Mouse (Mus musculus) heart, postnatal 0 days (tissue): ENCODE data around the gene Slc25a39. TPM values are rescaled to one million over a fixed set of nuclear protein-coding genes. Genes with fewer than 3 reads are reported as not detected.

ENCODE experiments used
- ATAC-seq: fragments of 200-750 bp; cut with Nextera tagmentation; 2 replicates; pipeline ENCODE4 v1.8.0; 2017; ENCODE audit warnings: low read depth, moderate number of reproducible peaks, moderate library complexity; ENCODE audit not compliant: insufficient read depth
- DNase-seq: peaks from one replicate; pipeline ENCODE4 v3.0.0-alpha.2; 2016; ENCODE audit warnings: low spot score
- H3K27ac ChIP-seq: fragments of 300-500 bp; sonication (generic); 2 replicates; pipeline ENCODE4 v1.5.1; 2014; ENCODE audit warnings: low read depth, mild to moderate bottlenecking
- H3K27me3 ChIP-seq: fragments of 300-500 bp; sonication (generic); 2 replicates; pipeline ENCODE4 v1.6.1; 2014; ENCODE audit warnings: low read length, mixed read lengths; ENCODE audit not compliant: control insufficient read depth, insufficient read depth
- H3K36me3 ChIP-seq: fragments of 300-500 bp; sonication (generic); replicated peaks from 2 replicates; pipeline ENCODE4 v1.6.1; 2014; ENCODE audit warnings: low read length, mixed read lengths; ENCODE audit not compliant: control insufficient read depth, insufficient read depth
- H3K4me1 ChIP-seq: fragments of 300-500 bp; sonication (generic); 2 replicates; pipeline ENCODE4 v1.6.1; 2014; ENCODE audit warnings: antibody characterized with exemption; ENCODE audit not compliant: control insufficient read depth, insufficient read depth
- H3K4me2 ChIP-seq: fragments of 300-500 bp; sonication (generic); 2 replicates; pipeline ENCODE4 v1.6.1; 2014; ENCODE audit warnings: low read depth, mild to moderate bottlenecking, low read length, moderate library complexity
- H3K4me3 ChIP-seq: fragments of 300-500 bp; sonication (generic); 2 replicates; pipeline ENCODE4 v1.5.1; 2014; ENCODE audit warnings: low read depth, low read length
- H3K9ac ChIP-seq: fragments of 300-500 bp; sonication (generic); replicated peaks from 2 replicates; pipeline ENCODE4 v1.6.1; 2014; ENCODE audit warnings: low read depth, low read length, mixed read lengths
- H3K9me3 ChIP-seq: fragments of 300-500 bp; sonication (generic); replicated peaks from 2 replicates; pipeline ENCODE4 v1.6.1; 2016; ENCODE audit warnings: low read length; ENCODE audit not compliant: control insufficient read depth
- CTCF ChIP-seq: IDR thresholded peaks from 2 replicates; pipeline ENCODE4 v1.5.1; 2016; ENCODE audit warnings: antibody characterized with exemption, control low read depth, low read depth
- EP300 ChIP-seq: IDR thresholded peaks from 2 replicates; pipeline ENCODE4 v1.6.1; 2016; ENCODE audit warnings: antibody characterized with exemption, low read depth
- WGBS: fragments of 180-500 bp; shearing (Covaris S2); extraction: QIAGEN DNeasy Blood & Tissue Kit; methylation state at CpG from one replicate; pipeline ENCODE4 v1.1.7; 2014; 5-methylcytosine and 5-hydroxymethylcytosine counted together
- polyA plus RNA-seq: library from polyadenylated mRNA; unstranded; fragments of >200 nt; fragmentation: Nextera tagmentation; extraction: Ambion mirVana; gene quantifications from 2 replicates; pipeline ENCODE4 v1.2.1, GENCODE M21; 2015
- total RNA-seq: library from RNA; depleted of rRNA; stranded (reverse); fragments of >200 nt; gene quantifications from 2 replicates; pipeline ENCODE4 v1.2.3, GENCODE M21; 2014; ENCODE audit warnings: low replicate concordance

The Slc25a39 gene
- total and polyA plus RNA-seq, 2 experiments from 2014 or later, result 267 to 281 TPM

- no peak overlapping the region for H3K9ac ChIP-seq
- TF ChIP-seq CTCF (no peak), EP300 (no peak)
- 59% methylated on average over 8 of the region's 8 CpGs for WGBS
- H3K27ac ChIP-seq, result no peak overlapping the region
- H3K4me2 ChIP-seq, result peak overlapping the region; percentile 99; the same call in 1 of the 2 replicates
- DNase-seq (no peak), ATAC-seq (no peak)
- peaks cover 16% of the 10 kb centered on the region; the same call in 1 of the 2 replicates for H3K4me1 ChIP-seq
- H3K9me3 ChIP-seq, result no peaks in the 10 kb centered on the region
- no peak overlapping the region for H3K4me3 ChIP-seq
- no peaks in the 10 kb centered on the region for H3K27me3 ChIP-seq
- no peaks in the 10 kb centered on the region; the same call in 1 of the 2 replicates for H3K36me3 ChIP-seq
Measured at GRCm38 (mm10) chr11:102428981-102429540, 21.3 kb upstream of the Slc25a39 start.

- Histone ChIP-seq H3K4me3 (no peak overlapping the region), H3K4me2 (no peak overlapping the region), H3K4me1 (peaks cover 4% of the 10 kb centered on the region; the same call in 1 of the 2 replicates), H3K36me3 (no peaks in the 10 kb centered on the region), H3K9me3 (no peaks in the 10 kb centered on the region; the same call in 1 of the 2 replicates), H3K27ac (no peak overlapping the region), H3K9ac (no peak overlapping the region), H3K27me3 (no peaks in the 10 kb centered on the region)
- DNase-seq, result no peak
- 67% methylated on average over 8 of the region's 8 CpGs for WGBS
- no peak for ATAC-seq
- TF ChIP-seq CTCF (no peak), EP300 (no peak)
Measured at GRCm38 (mm10) chr11:102425555-102426316, 18.0 kb upstream of the Slc25a39 start.

GRCm38 (mm10) chr11:102424666-102425065 is 16.9 kb upstream of the Slc25a39 start:
- Histone ChIP-seq H3K4me3 (no peak overlapping the region), H3K9ac (no peak overlapping the region), H3K4me1 (peaks cover 2% of the 10 kb centered on the region; the same call in 1 of the 2 replicates), H3K9me3 (peaks cover 2% of the 10 kb centered on the region; the same call in 1 of the 2 replicates), H3K4me2 (no peak overlapping the region), H3K27me3 (no peaks in the 10 kb centered on the region), H3K27ac (no peak overlapping the region), H3K36me3 (no peaks in the 10 kb centered on the region)
- no peak for TF ChIP-seq EP300
- no peak for TF ChIP-seq CTCF
- DNase-seq, result no peak
- 79% methylated on average over 6 of the region's 6 CpGs for WGBS
- no peak for ATAC-seq

- H3K36me3 ChIP-seq, result no peaks in the 10 kb centered on the region
- no peak overlapping the region for H3K4me3 ChIP-seq
- no peak overlapping the region for H3K27ac ChIP-seq
- no peak overlapping the region for H3K4me2 ChIP-seq
- H3K4me1 ChIP-seq, result no peaks in the 10 kb centered on the region
- peaks cover 3% of the 10 kb centered on the region; the same call in 1 of the 2 replicates for H3K9me3 ChIP-seq
- H3K27me3 ChIP-seq, result no peaks in the 10 kb centered on the region
- ATAC-seq (no peak), DNase-seq (no peak)
- no peak overlapping the region for H3K9ac ChIP-seq
- WGBS, result 58% methylated on average over 8 of the region's 8 CpGs
- TF ChIP-seq EP300 (no peak), CTCF (no peak)
Measured at GRCm38 (mm10) chr11:102421559-102421958, 13.8 kb upstream of the Slc25a39 start.

GRCm38 (mm10) chr11:102418887-102419286 is 11.1 kb upstream of the Slc25a39 start:
- no peaks in the 10 kb centered on the region for H3K36me3 ChIP-seq
- no peak overlapping the region for H3K9ac ChIP-seq
- no peaks in the 10 kb centered on the region for H3K4me1 ChIP-seq
- TF ChIP-seq EP300, result no peak
- H3K27ac ChIP-seq, result no peak overlapping the region
- no peak overlapping the region for H3K4me3 ChIP-seq
- no peaks in the 10 kb centered on the region for H3K27me3 ChIP-seq
- ATAC-seq, result no peak
- DNase-seq, result no peak
- H3K4me2 ChIP-seq, result no peak overlapping the region
- peaks cover 3% of the 10 kb centered on the region; the same call in 1 of the 2 replicates for H3K9me3 ChIP-seq
